Mouse (Mus musculus): ENCODE measurements around the gene Prss8. TPM values are rescaled to one million over a fixed set of nuclear protein-coding genes. Genes with fewer than 3 reads are reported as not detected.
A peak's percentile ranks its signal among the peaks of the same experiment; 100 is the strongest.
"Not testable (repeated sequence)": the region's sequence is repeated elsewhere in the genome, so short reads cannot be mapped to it uniquely, and the experiment has no call there.

Gene Prss8
- total and polyA plus RNA-seq, 3 experiments = 0.05 TPM; not detected in 2

- Histone ChIP-seq H3K4me1 (ENCODE audit: insufficient read depth, low read depth, low read length) (peaks cover 59% of the 10 kb centered on the region), H3K9me3 (replicated peaks) (no peaks in the 10 kb centered on the region), H3K4me3 (ENCODE audit: low read depth, low read length) (no peak overlapping the region; the same call in 1 of the 2 replicates), H3K36me3 (replicated peaks) (peaks cover 11% of the 10 kb centered on the region), H3K27me3 (ENCODE audit: insufficient read depth, low read length) (no peaks in the 10 kb centered on the region)
- ATAC-seq (ENCODE audit: extremely low read depth, insufficient number of reproducible peaks, low FRiP score, poor library complexity, severe bottlenecking) (no peak), DNase-seq (ENCODE audit: low spot score) (no peak)
- TF ChIP-seq CTCF (IDR thresholded peaks at IDR 0.05; ENCODE audit: low read depth, low read length) = no peak
- TF ChIP-seq GATA1 (IDR thresholded peaks at IDR 0.05; ENCODE audit: borderline replicate concordance, low read length) = no peak
- no peak for TF ChIP-seq TAL1 (conservative IDR thresholded peaks at IDR 0.05; ENCODE audit: low read depth, low read length)
- TF ChIP-seq GATA2 (IDR thresholded peaks at IDR 0.05; ENCODE audit: borderline replicate concordance, low read depth, low read length) = no peak
- TF ChIP-seq POLR2AphosphoS5 (IDR thresholded peaks at IDR 0.05; ENCODE audit: insufficient replicate concordance, low read depth, low read length) = no peak
Observed at GRCm38 (mm10) chr7:127898179-127898956, 31.5 kb downstream of the Prss8 start.

GRCm38 (mm10) chr7:127897542-127897941 lies 32.4 kb downstream of the Prss8 start:
- no peaks in the 10 kb centered on the region for H3K27me3 ChIP-seq (ENCODE audit: insufficient read depth, low read length)
- H3K36me3 ChIP-seq (replicated peaks) = peaks cover 19% of the 10 kb centered on the region
- peaks cover 59% of the 10 kb centered on the region for H3K4me1 ChIP-seq (ENCODE audit: insufficient read depth, low read depth, low read length)
- DNase-seq (ENCODE audit: low spot score) (no peak), ATAC-seq (ENCODE audit: extremely low read depth, insufficient number of reproducible peaks, low FRiP score, poor library complexity, severe bottlenecking) (no peak)
- no peak overlapping the region for H3K4me3 ChIP-seq (ENCODE audit: low read depth, low read length)
- TF ChIP-seq GATA1 (IDR thresholded peaks at IDR 0.05; ENCODE audit: borderline replicate concordance, low read length) (no peak), CTCF (IDR thresholded peaks at IDR 0.05; ENCODE audit: low read depth, low read length) (no peak), TAL1 (conservative IDR thresholded peaks at IDR 0.05; ENCODE audit: low read depth, low read length) (no peak), GATA2 (IDR thresholded peaks at IDR 0.05; ENCODE audit: borderline replicate concordance, low read depth, low read length) (no peak), POLR2AphosphoS5 (IDR thresholded peaks at IDR 0.05; ENCODE audit: insufficient replicate concordance, low read depth, low read length) (no peak)
- no peaks in the 10 kb centered on the region for H3K9me3 ChIP-seq (replicated peaks)

DNA sequence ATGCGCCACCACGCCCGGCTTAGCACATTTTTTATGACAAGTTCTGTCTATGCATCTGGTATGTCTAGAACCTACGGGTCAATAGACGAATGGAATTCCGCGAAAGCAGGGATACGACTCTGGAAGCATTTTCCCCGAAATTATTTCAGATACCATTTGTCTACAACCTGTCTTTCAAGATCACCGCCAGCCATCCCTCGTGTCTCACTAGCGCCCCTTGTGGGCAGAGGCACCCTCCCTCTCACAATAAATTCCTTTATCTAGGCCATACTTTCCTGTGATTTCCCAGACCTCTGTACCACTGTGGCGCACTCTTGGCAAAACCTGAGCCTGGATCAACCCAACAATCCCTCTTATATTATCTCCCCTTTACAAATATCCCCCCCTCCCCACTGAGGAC lies 33.5 kb downstream of the Prss8 start:
- DNase-seq (ENCODE audit: low spot score) (peak; percentile 50), ATAC-seq (ENCODE audit: extremely low read depth, insufficient number of reproducible peaks, low FRiP score, poor library complexity, severe bottlenecking) (no peak)
- peaks cover 59% of the 10 kb centered on the region for H3K4me1 ChIP-seq (ENCODE audit: insufficient read depth, low read depth, low read length)
- H3K4me3 ChIP-seq (ENCODE audit: low read depth, low read length) = no peak overlapping the region; the same call in 1 of the 2 replicates
- H3K9me3 ChIP-seq (replicated peaks) = no peaks in the 10 kb centered on the region
- peaks cover 31% of the 10 kb centered on the region for H3K36me3 ChIP-seq (replicated peaks)
- no peaks in the 10 kb centered on the region for H3K27me3 ChIP-seq (ENCODE audit: insufficient read depth, low read length)
- TF ChIP-seq CTCF (IDR thresholded peaks at IDR 0.05; ENCODE audit: low read depth, low read length) = peak; percentile 77
- TF ChIP-seq GATA2 (IDR thresholded peaks at IDR 0.05; ENCODE audit: borderline replicate concordance, low read depth, low read length) = no peak

DNA sequence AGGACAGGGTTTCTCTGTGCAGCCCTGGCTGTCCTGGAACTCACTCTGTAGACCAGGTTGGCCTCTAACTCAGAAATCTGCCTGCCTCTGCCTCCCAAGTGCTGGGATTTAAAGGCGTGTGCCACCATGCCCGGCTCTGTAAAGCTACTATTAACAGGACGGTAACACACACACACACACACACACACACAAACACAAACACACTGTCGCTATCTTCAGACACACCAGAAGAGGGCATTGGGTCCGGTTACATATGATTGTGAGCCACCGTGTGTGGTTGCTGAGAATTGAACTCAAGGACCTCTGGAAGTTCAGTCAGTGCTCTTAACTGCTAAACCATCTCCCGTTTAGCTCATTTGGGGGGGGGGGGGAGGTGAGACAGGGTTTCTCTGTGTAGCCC lies 34.0 kb downstream of the Prss8 start:
- Histone ChIP-seq H3K36me3 (replicated peaks) (peaks cover 36% of the 10 kb centered on the region), H3K4me3 (ENCODE audit: low read depth, low read length) (peak overlapping the region; percentile 78; the same call in 1 of the 2 replicates), H3K4me1 (ENCODE audit: insufficient read depth, low read depth, low read length) (peaks cover 59% of the 10 kb centered on the region)
- H3K27me3 ChIP-seq (ENCODE audit: insufficient read depth, low read length); ATAC-seq (ENCODE audit: extremely low read depth, insufficient number of reproducible peaks, low FRiP score, poor library complexity, severe bottlenecking); DNase-seq (ENCODE audit: low spot score); H3K9me3 ChIP-seq (replicated peaks): not testable (repeated sequence)

DNA sequence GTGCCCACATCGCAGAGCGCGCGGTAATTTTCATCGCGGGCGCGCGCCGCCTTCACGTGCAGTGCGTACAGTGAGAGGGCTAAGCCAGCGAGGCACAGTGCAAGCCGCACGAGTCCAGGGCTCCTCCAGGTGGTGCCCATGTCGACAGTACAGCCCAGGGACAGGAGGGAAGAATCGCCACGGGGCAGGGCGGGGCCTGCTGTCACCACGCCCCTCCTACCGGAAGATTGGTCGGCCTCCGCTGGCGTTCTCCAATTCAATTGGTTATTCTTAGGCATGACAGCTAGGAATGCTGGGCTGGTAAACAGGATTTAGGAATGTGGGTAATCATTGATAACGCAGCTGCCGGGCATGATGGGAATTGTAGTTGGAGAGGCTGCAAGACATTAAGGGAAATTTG lies 34.5 kb downstream of the Prss8 start, which contains the start of the genes Gm21974 and Vkorc1:
TSS of gene Gm21974 (minus strand) at position 13 of the 400 bp plus-strand sequence.
TSS of gene Vkorc1 (minus strand) at position 176 of the 400 bp plus-strand sequence.
- peaks cover 54% of the 10 kb centered on the region for H3K4me1 ChIP-seq (ENCODE audit: insufficient read depth, low read depth, low read length)
- TF ChIP-seq CTCF (IDR thresholded peaks at IDR 0.05; ENCODE audit: low read depth, low read length) (no peak), POLR2AphosphoS5 (IDR thresholded peaks at IDR 0.05; ENCODE audit: insufficient replicate concordance, low read depth, low read length) (no peak), TAL1 (conservative IDR thresholded peaks at IDR 0.05; ENCODE audit: low read depth, low read length) (no peak), GATA2 (IDR thresholded peaks at IDR 0.05; ENCODE audit: borderline replicate concordance, low read depth, low read length) (no peak), GATA1 (IDR thresholded peaks at IDR 0.05; ENCODE audit: borderline replicate concordance, low read length) (no peak)
- DNase-seq (ENCODE audit: low spot score) (peak; percentile 95), ATAC-seq (ENCODE audit: extremely low read depth, insufficient number of reproducible peaks, low FRiP score, poor library complexity, severe bottlenecking) (peak; percentile 98)
- no peaks in the 10 kb centered on the region for H3K27me3 ChIP-seq (ENCODE audit: insufficient read depth, low read length)
- H3K4me3 ChIP-seq (ENCODE audit: low read depth, low read length) = peak within 1 kb of the TSS; percentile 78
- H3K36me3 ChIP-seq (replicated peaks) = peaks cover 40% of the 10 kb centered on the region
- H3K9me3 ChIP-seq (replicated peaks) = no peaks in the 10 kb centered on the region

DNA sequence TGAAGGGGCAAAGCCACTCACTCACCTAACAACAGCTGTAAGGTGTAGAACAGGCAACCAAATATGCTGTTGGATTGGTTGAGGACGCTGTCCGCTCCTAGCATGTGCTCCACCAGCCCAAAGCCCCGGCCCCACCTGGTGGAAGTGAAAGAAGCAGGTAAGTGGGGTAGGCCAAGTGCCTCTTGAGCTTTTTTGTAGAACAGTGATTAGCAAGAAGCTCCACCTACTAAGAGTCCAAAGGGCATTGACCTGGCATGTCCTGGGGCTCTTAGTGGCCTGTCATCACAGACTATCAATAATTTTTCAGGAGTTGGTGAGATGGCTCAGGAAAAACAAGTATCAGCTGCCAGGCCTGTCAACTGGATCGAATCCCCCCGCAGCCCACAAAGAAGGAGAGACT lies 35.4 kb downstream of the Prss8 start:
- H3K4me3 ChIP-seq (ENCODE audit: low read depth, low read length) = peak overlapping the region; percentile 78; the same call in 1 of the 2 replicates
- no peaks in the 10 kb centered on the region for H3K27me3 ChIP-seq (ENCODE audit: insufficient read depth, low read length)
- H3K9me3 ChIP-seq (replicated peaks) = no peaks in the 10 kb centered on the region
- H3K36me3 ChIP-seq (replicated peaks) = peaks cover 50% of the 10 kb centered on the region
- DNase-seq (ENCODE audit: low spot score) = no peak
- peaks cover 50% of the 10 kb centered on the region for H3K4me1 ChIP-seq (ENCODE audit: insufficient read depth, low read depth, low read length)
- ATAC-seq (ENCODE audit: extremely low read depth, insufficient number of reproducible peaks, low FRiP score, poor library complexity, severe bottlenecking) = no peak
- TF ChIP-seq GATA2 (IDR thresholded peaks at IDR 0.05; ENCODE audit: borderline replicate concordance, low read depth, low read length) = no peak
- no peak for TF ChIP-seq CTCF (IDR thresholded peaks at IDR 0.05; ENCODE audit: low read depth, low read length)
- no peak for TF ChIP-seq TAL1 (conservative IDR thresholded peaks at IDR 0.05; ENCODE audit: low read depth, low read length)
- TF ChIP-seq GATA1 (IDR thresholded peaks at IDR 0.05; ENCODE audit: borderline replicate concordance, low read length) = no peak
- no peak for TF ChIP-seq POLR2AphosphoS5 (IDR thresholded peaks at IDR 0.05; ENCODE audit: insufficient replicate concordance, low read depth, low read length)

Measured in G1E (cell line).